Mouse (Mus musculus) heart, embryonic 11.5 days (tissue): ENCODE results near the gene Ifitm10. TPM values are rescaled to one million over a fixed set of nuclear protein-coding genes. Genes with fewer than 3 reads are reported as not detected.

ENCODE experiments used
- ATAC-seq: fragments of 200-750 bp; cut with Nextera tagmentation; replicated peaks from 2 replicates; pipeline ENCODE4 v1.8.0; 2017; ENCODE audit warnings: moderate library complexity; ENCODE audit not compliant: insufficient number of reproducible peaks, low FRiP score, low TSS enrichment
- H3K27ac ChIP-seq: fragments of 300-500 bp; sonication (generic); 2 replicates; pipeline ENCODE4 v1.5.1; 2014; ENCODE audit warnings: mild to moderate bottlenecking, low read depth, low read length
- H3K27me3 ChIP-seq: fragments of 300-500 bp; sonication (generic); 2 replicates; pipeline ENCODE4 v1.6.1; 2014; ENCODE audit warnings: mild to moderate bottlenecking, low read length, mixed read lengths; ENCODE audit not compliant: control insufficient read depth, insufficient read depth
- H3K36me3 ChIP-seq: fragments of 300-500 bp; sonication (generic); 2 replicates; pipeline ENCODE4 v1.6.1; 2014; ENCODE audit warnings: mild to moderate bottlenecking, low read length, moderate library complexity, mixed read lengths; ENCODE audit not compliant: control insufficient read depth, insufficient read depth
- H3K4me1 ChIP-seq: fragments of 300-500 bp; sonication (generic); 2 replicates; pipeline ENCODE4 v1.6.1; 2014; ENCODE audit warnings: low read length; ENCODE audit not compliant: control insufficient read depth, insufficient read depth
- H3K4me2 ChIP-seq: fragments of 300-500 bp; sonication (generic); 2 replicates; pipeline ENCODE4 v1.6.1; 2014; ENCODE audit warnings: mild to moderate bottlenecking, moderate library complexity
- H3K4me3 ChIP-seq: fragments of 300-500 bp; sonication (generic); 2 replicates; pipeline ENCODE4 v1.5.1; 2014; ENCODE audit warnings: low read depth, low read length
- H3K9ac ChIP-seq: fragments of 300-500 bp; sonication (generic); 2 replicates; pipeline ENCODE4 v1.6.1; 2014; ENCODE audit warnings: mild to moderate bottlenecking, low read depth, low read length, moderate library complexity
- H3K9me3 ChIP-seq: fragments of 300-500 bp; sonication (generic); replicated peaks from 2 replicates; pipeline ENCODE4 v1.6.1; 2016; ENCODE audit warnings: low read length; ENCODE audit not compliant: control insufficient read depth
- WGBS: fragments of 180-500 bp; shearing (Covaris S2); extraction: QIAGEN DNeasy Blood & Tissue Kit; methylation state at CpG from one replicate; pipeline ENCODE4 v1.1.7; 2014; ENCODE audit not compliant: insufficient replicate concordance; 5-methylcytosine and 5-hydroxymethylcytosine counted together
- polyA plus RNA-seq: library from polyadenylated mRNA; unstranded; fragments of >200 nt; fragmentation: Nextera tagmentation; extraction: Ambion mirVana; gene quantifications from 2 replicates; pipeline ENCODE4 v1.2.1, GENCODE M21; 2014

Gene Ifitm10
- polyA plus RNA-seq, result 7.6 and 8.3 TPM in 2 replicates

DNA sequence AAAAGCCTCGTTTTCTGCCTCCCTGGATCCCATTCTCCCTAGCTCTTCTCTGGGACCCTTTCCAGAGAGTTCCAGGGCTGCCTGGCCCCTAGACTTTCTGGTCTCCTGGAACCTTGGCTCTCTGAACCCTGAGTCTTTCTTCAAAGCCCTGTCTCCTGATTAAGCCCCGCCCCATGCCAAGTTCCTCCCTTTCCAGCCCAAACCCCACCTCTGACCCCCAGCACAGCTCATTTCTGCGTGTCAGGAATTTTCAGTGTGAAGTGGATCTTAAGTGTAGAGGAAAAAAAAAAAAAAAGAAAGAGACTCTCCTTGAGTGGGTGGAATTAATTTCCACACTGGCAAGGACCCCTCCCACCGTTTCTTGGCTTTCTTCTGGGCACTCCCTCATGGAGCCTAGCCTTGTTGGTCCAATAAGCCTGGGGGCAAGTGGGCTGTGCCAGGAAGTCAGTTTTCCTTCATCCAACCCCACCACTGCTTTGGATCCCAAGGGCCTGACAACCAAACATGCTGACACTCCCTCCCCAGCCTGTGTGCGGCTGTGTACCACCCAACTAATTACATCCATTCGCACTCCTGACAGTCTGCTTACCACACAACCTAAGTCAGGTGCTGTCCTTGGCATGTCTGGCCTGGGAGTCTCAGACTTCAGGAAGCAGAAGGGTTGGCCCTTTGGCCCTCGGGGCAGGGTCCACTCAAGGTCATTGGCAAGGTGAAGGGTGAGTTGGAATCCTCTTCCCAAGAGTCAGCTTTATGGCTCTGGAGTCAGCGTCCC is at the start of gene Ifitm10:
Gene Ifitm10 (minus strand): TSS at position 113 of the 772 bp plus-strand sequence.
- no peak for ATAC-seq
- Histone ChIP-seq H3K4me3 (peak within 1 kb of the TSS; percentile 52), H3K4me2 (peak within 1 kb of the TSS; percentile 95), H3K4me1 (peaks cover 28% of the 10 kb centered on the region), H3K9ac (no peak within 1 kb of the TSS), H3K27me3 (peaks cover 5% of the 10 kb centered on the region; the same call in 1 of the 2 replicates), H3K36me3 (peaks cover 26% of the 10 kb centered on the region), H3K27ac (no peak within 1 kb of the TSS), H3K9me3 (no peaks in the 10 kb centered on the region)
- WGBS, result 70% methylated on average over 8 of the region's 8 CpGs

DNA sequence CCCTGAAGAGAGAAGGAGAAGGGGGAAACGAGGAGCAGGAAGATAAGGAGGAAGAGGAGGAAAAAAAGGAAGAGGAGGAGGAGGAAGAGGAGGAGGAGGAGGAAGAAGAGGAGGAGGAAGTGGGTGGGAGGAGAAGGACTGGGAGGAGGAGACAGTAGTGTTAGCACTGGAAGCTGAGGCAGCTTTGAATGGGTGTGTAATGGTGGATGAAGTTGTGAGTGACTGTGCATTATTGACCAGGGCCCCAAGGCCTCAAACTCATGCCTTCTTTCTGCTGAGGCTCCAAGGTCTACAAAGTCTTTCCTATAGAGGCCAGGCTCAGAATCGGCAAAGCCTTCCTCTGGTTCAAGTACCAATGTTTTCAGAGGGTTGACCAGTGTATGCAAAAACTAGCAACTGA is 48.3 kb upstream of the Ifitm10 start:
- ATAC-seq, result no peak
- Histone ChIP-seq H3K27me3 (no peaks in the 10 kb centered on the region), H3K4me1 (no peaks in the 10 kb centered on the region), H3K4me2 (no peak overlapping the region), H3K9ac (no peak overlapping the region), H3K36me3 (no peaks in the 10 kb centered on the region), H3K4me3 (no peak overlapping the region), H3K27ac (no peak overlapping the region; the same call in 1 of the 2 replicates), H3K9me3 (no peaks in the 10 kb centered on the region)
- WGBS, result 66% methylated on average over 2 of the region's 2 CpGs

- 76% methylated on average over 5 of the region's 5 CpGs for WGBS
- H3K4me2 ChIP-seq, result no peak overlapping the region
- no peaks in the 10 kb centered on the region for H3K27me3 ChIP-seq
- no peaks in the 10 kb centered on the region for H3K36me3 ChIP-seq
- ATAC-seq, result 0 out of 2 replicates have a peak, but pooled peaks have one; percentile 71
- H3K9ac ChIP-seq, result no peak overlapping the region
- no peak overlapping the region for H3K4me3 ChIP-seq
- H3K9me3 ChIP-seq, result no peaks in the 10 kb centered on the region
- no peak overlapping the region; the same call in 1 of the 2 replicates for H3K27ac ChIP-seq
- no peaks in the 10 kb centered on the region for H3K4me1 ChIP-seq
Measured at GRCm38 (mm10) chr7:142419887-142420286, 46.3 kb upstream of the Ifitm10 start.

- no peak overlapping the region for H3K4me2 ChIP-seq
- H3K9me3 ChIP-seq, result no peaks in the 10 kb centered on the region
- H3K4me1 ChIP-seq, result no peaks in the 10 kb centered on the region
- H3K36me3 ChIP-seq, result no peaks in the 10 kb centered on the region
- 86% methylated on average over 8 of the region's 8 CpGs for WGBS
- ATAC-seq, result no peak
- H3K27ac ChIP-seq, result no peak overlapping the region
- H3K9ac ChIP-seq, result no peak overlapping the region
- H3K4me3 ChIP-seq, result no peak overlapping the region
- no peaks in the 10 kb centered on the region for H3K27me3 ChIP-seq
Measured at GRCm38 (mm10) chr7:142418679-142419078, 45.1 kb upstream of the Ifitm10 start.

- Histone ChIP-seq H3K4me2 (no peak overlapping the region), H3K36me3 (no peaks in the 10 kb centered on the region), H3K9me3 (no peaks in the 10 kb centered on the region), H3K4me3 (no peak overlapping the region), H3K4me1 (no peaks in the 10 kb centered on the region), H3K9ac (no peak overlapping the region), H3K27me3 (no peaks in the 10 kb centered on the region), H3K27ac (no peak overlapping the region)
- no peak for ATAC-seq
- WGBS, result 85% methylated on average over 2 of the region's 2 CpGs
Measured at GRCm38 (mm10) chr7:142418027-142418426, 44.5 kb upstream of the Ifitm10 start.

DNA sequence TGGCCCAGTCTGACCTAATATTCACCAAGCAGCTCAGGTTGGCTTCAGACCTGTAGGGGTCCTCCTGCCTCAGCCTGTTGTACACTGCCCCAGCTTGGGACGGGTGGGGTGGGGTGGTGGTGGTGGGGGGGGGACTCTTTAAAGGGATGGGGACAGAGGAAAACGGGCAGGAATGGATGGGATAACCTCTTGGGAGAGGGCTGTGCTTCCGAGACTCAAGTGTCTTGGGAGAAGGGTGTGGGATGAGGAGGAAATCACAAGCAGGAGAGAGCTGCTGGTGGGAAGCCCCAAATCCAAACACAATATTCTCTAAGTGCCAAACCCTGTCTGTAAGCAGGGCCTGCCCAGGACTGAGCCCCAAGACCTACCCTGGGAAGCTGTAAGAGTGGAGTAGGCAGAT is 42.7 kb upstream of the Ifitm10 start:
- 59% methylated on average over 3 of the region's 3 CpGs for WGBS
- Histone ChIP-seq H3K9ac (no peak overlapping the region), H3K27ac (no peak overlapping the region), H3K4me1 (no peaks in the 10 kb centered on the region), H3K4me3 (no peak overlapping the region), H3K36me3 (no peaks in the 10 kb centered on the region), H3K27me3 (no peaks in the 10 kb centered on the region), H3K4me2 (no peak overlapping the region), H3K9me3 (no peaks in the 10 kb centered on the region)
- no peak for ATAC-seq

- H3K36me3 ChIP-seq, result no peaks in the 10 kb centered on the region
- H3K27me3 ChIP-seq, result no peaks in the 10 kb centered on the region
- H3K4me2 ChIP-seq, result no peak overlapping the region
- H3K9me3 ChIP-seq, result no peaks in the 10 kb centered on the region
- 57% methylated on average over 4 of the region's 4 CpGs for WGBS
- H3K27ac ChIP-seq, result no peak overlapping the region
- no peak overlapping the region for H3K4me3 ChIP-seq
- no peak overlapping the region for H3K9ac ChIP-seq
- H3K4me1 ChIP-seq, result no peaks in the 10 kb centered on the region
- no peak for ATAC-seq
Measured at GRCm38 (mm10) chr7:142415314-142415713, 41.8 kb upstream of the Ifitm10 start.

- Histone ChIP-seq H3K36me3 (no peaks in the 10 kb centered on the region), H3K4me1 (no peaks in the 10 kb centered on the region), H3K27ac (no peak overlapping the region), H3K4me3 (no peak overlapping the region), H3K27me3 (no peaks in the 10 kb centered on the region), H3K4me2 (no peak overlapping the region), H3K9ac (no peak overlapping the region), H3K9me3 (no peaks in the 10 kb centered on the region)
- 67% methylated on average over 6 of the region's 6 CpGs for WGBS
- no peak for ATAC-seq
Measured at GRCm38 (mm10) chr7:142413285-142413684, 39.7 kb upstream of the Ifitm10 start.

DNA sequence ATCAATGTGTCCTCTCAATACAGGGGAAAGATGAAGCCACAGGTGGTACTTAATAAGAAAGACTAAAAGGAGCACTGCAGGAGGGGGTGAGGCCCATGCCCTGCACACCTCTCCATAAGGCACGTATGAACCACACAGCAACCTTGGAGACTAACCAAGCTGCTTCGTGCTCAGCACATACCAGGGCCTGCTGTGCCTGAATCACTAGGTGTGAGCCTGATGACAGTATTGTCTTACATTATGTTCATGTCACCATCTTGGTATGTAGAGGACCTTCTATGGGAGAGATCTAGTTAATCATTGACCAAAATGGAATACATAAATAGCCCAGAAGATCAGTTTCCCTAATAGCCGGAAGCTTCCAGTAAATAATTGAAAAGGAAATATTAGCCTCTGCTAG is 36.0 kb upstream of the Ifitm10 start:
- H3K27ac ChIP-seq, result no peak overlapping the region
- H3K27me3 ChIP-seq, result no peaks in the 10 kb centered on the region
- no peak overlapping the region for H3K4me2 ChIP-seq
- ATAC-seq, result no peak
- H3K9me3 ChIP-seq, result no peaks in the 10 kb centered on the region
- no peak overlapping the region for H3K4me3 ChIP-seq
- no peaks in the 10 kb centered on the region for H3K36me3 ChIP-seq
- WGBS, result 74% methylated on average over 3 of the region's 3 CpGs
- H3K4me1 ChIP-seq, result no peaks in the 10 kb centered on the region
- H3K9ac ChIP-seq, result no peak overlapping the region
